Mouse (Mus musculus): ENCODE data around the gene Mthfsl.
"Not testable (repeated sequence)": the region's sequence is repeated elsewhere in the genome, so short reads cannot be mapped to it uniquely, and the experiment has no call there.

The Mthfsl gene

DNA sequence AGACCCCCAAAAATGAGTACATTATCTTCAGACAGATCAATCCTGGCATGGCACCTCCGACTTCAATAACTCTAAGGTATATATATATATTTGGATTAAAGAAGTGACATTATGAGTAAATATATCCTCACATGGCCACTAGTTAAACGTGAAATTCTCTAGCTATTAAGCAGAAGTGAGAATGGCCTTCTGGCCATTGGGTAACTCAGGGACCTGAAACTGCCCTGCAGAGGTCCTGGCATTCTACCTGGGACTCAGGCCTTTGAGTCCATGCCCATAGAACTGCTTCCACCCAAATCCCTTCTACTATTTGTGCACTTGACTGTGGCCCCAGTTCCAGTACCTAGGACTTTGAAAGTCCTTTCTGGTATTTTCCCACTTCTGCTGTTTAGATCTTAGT, 28.8 kb downstream of the Mthfsl start:
- DNase-seq (ENCODE audit: low spot score) = not testable (repeated sequence)

DNA sequence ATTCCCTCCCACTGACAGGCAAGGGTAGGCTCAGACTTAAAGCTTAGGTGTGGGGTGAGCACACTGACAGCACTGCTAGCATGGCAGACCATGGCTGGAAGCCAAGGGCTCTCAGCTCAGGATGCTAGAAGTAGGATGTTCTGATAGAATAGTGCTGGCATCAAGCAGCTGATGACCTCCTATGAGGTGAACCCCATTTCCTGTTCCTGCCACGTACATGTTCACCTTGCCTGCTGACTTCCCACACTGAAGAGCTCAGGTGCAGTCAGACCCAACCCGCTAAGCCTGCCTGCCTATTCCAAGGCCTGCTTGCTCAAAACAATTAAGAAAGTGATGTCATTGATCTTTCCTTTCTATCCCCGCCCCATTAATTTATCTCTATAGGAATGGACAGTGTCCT, 30.6 kb downstream of the Mthfsl start:
- not testable (repeated sequence) for DNase-seq (ENCODE audit: low spot score)

DNA sequence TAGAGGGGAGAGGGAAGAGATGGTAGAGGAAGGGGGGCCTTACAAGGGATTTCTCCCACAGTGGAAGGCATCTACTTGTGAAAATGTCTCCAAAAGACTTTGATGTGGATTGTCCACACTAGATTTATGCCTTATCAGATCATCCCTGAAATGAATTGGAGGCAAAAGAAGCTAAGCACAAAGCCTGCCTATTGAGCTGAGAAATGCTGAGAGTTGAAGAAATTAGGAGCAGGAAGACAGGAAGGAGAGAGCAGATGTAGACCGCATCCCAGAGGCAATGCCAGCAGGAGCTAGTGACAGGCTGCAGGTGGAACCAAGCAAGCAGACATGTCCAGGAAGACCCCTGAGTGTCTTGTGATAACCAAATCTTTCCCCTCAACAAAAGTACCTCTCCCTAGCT, 33.4 kb downstream of the Mthfsl start:
- not testable (repeated sequence) for DNase-seq (ENCODE audit: low spot score)

DNA sequence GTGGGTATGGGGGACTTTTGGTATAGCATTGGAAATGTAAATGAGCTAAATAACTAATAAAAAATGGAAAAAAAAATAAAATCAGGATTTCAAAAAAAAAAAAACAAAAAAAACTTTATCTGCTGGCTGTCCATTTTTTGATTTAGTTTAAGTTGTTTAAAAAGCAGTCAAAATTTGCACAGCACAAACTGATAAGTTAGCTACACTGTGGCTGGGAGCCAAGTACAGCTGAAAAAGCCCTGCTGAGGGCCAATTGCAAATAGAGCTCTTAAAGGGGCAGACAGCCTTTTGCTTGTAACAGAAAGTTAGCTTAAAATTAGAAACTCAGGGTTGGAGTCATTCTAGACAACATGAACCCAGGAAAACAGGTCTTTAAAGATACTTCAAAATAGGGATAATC, 61.8 kb downstream of the Mthfsl start:
- DNase-seq (ENCODE audit: low spot score) = peak; percentile 37

DNA sequence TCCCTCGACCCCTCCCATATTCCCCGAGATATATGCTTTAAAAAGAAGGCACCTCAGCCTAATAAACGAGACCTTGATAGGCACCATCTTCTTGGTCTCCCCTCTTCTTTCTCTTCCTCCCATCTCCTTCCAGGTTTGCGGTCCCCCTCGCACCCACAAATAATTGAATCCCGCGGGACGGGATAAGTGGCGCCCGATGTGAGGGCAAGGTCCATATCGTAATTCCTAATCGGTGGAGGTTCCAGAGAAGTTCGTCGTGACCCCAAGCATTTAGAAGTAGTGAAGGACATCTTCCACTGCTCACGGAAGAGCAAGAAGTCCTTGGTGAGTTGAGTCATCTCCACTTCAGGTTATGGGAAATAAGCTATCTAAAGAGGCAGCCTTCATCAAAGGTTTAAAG, 69.4 kb downstream of the Mthfsl start:
- not testable (repeated sequence) for DNase-seq (ENCODE audit: low spot score)

Measured in ovary, adult 18-20 months (tissue).